Mouse (Mus musculus) liver, postnatal 0 days (tissue): ENCODE results near the gene Map7.

Experiments used
- CTCF ChIP-seq: sonication (generic); IDR thresholded peaks from 2 replicates; pipeline ENCODE4 v1.5.1; 2016; ENCODE audit warnings: antibody characterized with exemption, low read depth
- EP300 ChIP-seq: IDR thresholded peaks from 2 replicates; pipeline ENCODE4 v1.6.1; 2016; ENCODE audit warnings: antibody characterized with exemption, low read depth, mild to moderate bottlenecking

DNA sequence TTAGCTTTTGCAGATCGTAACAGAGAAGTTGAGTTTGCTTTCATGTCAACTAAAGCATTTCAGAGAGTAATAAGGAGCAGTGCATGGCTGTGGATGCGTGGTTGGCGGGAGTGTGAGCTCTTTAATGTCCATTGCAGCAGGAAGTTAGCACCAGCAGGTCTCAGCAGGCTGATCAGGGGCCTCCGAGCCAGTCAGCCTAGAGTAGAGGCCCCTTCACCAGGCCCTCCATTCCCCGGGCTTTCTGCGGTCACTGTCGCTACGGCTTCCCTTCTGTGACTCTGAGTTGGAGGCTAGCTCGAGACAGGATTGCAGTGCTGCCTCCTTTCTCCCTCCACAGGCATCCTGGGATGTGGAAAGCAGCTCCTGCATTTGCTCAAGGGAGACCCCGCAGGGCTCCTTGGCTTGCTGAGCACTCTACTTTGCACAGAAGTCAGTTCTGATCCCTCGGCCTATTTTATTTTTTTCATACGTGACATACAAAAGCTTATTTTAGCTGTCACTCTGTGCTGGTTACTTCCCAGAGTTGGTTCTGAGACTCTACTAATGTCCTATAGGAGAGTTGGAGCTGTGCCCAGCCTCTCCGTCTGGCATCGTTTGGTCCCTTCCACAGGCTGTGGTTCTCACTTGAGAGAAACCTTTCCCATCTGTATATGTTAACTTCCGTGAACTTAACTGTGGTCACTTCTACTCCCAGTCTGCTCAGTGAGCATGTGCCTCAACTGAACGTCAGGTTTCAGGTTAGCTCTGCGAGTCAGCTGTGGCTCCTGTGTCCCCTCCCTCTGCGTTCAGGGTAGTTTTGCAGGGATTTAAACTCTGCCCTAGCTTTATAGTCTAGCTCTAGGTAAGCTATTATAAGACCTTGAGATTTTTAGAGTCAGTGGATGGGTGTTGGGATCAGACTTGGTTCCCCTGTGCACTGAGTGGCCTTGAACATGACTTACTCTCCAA is 36.0 kb upstream of the Map7 start:
- no peak for TF ChIP-seq CTCF
- no peak for TF ChIP-seq EP300
